Mouse (Mus musculus) liver, adult (tissue): ENCODE data around the gene Plekho1.

Source experiments
- GATA4 ChIP-seq: IDR thresholded peaks from 2 replicates; pipeline ENCODE4 v1.6.1; 2014; ENCODE audit warnings: mild to moderate bottlenecking, low read length; ENCODE audit not compliant: insufficient replicate concordance

Plekho1 gene

DNA sequence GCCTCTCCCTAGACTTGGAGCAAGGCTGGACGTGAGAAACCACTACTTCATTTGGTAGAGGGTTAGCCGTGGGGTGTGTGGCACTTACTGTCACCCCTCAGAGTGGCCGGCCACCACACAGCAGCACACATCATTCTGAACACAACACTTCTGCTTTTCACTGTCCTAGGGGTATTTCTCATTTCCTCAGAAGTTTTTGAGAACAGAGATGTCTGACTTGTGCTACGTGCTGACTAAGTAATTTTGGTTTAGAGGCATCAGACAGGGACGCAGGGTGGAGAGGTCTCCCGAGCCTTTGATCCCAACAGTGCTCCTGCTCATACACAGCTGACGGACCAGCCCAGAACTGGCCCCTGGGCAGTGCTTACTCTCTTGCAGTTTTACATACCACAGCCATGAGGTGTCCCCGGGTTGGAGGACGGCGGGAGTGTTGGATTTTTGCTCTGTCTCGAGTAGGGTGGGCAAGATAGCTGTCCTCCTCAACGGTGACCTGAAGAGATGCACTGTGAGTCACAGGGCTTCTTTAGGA is 5.3 kb downstream of the Plekho1 start:
- no peak for TF ChIP-seq GATA4

DNA sequence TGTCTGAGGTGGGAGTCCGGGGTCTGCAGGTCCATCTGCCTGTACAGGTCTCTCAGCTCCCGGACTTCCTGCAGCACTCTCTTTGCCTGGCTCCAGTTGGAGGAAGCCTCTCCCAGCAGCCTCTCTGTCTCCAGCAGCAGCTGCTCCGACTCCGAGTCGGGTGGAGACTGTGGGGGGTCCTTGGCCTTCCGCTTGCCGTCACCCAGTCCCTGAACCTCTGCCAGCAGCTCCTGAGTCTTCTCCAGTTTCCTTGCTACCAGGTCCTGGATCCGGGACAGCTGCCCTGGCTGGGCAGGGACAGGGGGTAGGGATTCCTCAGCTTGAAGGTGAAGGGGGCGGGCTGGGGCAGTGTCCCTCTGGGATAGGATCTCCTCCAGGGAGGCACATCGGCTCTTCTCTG is 6.8 kb downstream of the Plekho1 start:
- TF ChIP-seq GATA4 = no peak

DNA sequence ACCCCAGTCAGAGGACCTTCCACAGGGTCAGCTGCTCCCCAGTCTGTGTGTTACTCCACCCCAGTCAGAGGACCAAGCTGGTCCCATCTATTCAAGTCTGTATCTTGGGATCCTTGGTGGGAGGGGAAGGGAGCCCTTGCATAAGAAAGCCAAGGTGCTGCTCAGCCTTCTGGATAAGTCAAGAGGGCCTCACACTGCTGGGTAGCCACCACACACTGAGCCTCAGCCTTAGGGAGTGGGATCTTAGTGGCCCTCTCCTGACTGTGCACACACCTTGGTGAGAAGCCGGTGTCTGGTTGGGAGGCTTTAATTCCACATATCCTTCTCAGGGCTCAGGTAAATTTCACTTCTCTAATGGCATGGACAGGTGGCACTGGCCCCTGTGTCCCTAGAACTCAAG is 7.7 kb downstream of the Plekho1 start:
- TF ChIP-seq GATA4 = no peak

DNA sequence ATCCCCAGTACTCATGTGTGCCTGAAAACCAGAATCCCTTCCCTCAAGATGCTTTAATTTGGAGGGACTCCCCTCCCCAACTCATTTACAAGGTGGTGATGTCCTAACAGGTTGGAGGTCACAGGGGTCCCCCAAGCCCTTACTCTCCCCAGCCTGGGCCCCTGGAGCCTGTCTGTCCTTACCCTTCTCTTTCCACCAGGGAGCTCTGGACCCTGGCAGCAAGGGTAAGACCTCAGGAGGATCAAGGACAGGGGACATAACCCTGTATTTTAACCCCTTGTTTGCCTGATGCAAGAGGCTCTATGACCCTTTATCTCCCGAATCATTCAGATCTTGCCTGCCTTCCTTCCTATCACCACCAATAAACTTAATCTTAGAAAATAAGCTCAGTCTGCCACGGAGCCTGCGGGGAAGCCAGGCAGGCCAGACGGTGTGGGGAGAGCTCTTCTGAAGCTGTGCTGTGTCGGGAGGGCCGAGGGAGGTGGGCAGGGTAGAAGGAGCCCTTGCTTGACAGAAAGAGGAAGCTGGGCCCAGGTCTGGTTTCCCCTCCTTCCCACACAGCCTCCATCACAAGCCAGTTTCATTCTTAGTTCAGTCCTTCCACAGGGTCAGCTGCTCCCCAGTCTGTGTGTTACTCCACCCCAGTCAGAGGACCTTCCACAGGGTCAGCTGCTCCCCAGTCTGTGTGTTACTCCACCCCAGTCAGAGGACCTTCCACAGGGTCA is 8.3 kb downstream of the Plekho1 start:
- TF ChIP-seq GATA4 = no peak

DNA sequence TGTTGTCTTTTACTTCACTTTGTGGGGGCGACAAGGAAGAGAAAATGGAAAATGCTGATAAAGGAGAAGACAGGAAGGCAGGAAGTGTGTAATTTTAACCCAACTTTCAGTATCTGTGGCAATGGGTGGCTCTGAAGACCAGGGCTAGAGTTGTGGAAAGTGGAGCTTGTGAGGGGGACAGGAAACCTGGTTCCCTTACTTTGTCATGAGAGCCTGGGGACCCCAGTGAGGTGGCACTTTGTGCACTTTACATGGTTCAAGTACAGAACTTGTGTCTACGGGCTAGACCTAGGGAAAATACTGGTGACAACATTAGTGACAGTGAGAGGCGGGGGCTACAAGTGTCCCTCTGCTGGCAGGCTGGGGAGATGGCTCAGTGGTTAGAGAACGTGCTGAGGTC is 8.8 kb downstream of the Plekho1 start:
- TF ChIP-seq GATA4 = no peak

DNA sequence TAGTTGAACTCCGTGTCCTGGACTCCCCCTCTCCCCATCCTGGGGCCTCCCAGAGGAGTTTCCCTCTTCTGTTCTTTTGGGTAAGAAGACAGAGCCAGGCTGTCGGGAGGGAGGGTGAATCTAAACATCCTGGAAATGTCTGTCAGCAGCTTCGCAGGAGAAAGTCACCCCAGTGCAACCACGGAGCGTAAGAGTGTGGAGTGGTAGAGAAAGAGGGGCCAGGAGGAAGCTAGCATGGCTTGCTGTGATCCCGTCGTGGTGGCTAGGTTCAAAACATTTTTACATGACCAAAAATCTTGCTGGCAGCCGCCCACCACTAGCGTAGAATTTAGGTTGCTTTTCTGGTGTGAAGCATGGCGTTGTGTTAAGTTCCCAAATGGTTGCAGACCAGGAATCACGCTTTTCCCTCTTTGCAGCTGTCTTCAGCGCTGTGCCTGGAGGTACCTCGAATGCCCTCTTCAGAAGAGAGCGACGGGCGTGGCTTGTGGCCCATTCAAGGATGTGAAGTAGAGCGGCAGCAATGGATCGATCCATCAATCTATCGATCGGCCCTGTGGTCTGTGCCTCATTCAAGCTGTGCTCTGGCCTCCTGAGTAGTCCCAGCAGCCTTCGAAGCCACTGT is 9.7 kb downstream of the Plekho1 start:
- TF ChIP-seq GATA4 = no peak

DNA sequence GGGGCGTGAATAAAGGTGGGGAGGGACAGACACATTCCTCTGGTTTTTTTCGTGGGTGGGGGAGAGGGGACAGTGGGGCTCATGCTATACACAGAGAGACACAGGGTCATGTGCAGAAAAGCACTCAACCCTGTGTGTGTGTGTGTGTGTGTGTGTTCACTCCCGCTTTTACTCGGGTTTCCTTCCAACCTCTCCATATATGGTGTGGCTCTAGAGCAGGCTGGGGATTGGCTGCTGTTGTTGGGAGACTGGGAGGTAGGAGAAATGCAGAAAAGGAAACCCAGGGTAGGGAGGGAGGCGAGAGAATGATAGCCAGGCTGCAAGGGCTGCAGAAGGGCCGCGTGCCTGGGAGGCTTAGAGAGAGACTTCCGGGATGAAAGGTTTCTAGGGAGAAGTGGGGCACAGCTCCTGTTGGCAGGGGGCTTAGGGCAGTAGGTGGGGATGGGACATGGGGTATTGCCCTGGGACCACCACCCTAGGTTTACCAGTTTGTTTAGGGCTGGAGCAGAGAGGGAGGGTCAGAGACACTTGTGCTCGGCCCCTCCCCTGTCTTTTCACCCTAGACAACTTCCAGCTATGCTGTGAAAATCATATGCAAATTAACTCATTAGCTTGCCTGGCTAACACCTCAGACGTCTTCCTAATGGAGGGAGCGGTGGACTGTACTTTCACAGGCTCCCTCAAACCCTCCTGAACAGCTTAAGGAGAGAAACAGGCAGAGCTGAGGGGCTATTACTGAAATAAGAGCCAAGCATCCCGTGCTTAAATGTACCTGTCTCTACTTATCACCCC is 10.4 kb downstream of the Plekho1 start:
- no peak for TF ChIP-seq GATA4

DNA sequence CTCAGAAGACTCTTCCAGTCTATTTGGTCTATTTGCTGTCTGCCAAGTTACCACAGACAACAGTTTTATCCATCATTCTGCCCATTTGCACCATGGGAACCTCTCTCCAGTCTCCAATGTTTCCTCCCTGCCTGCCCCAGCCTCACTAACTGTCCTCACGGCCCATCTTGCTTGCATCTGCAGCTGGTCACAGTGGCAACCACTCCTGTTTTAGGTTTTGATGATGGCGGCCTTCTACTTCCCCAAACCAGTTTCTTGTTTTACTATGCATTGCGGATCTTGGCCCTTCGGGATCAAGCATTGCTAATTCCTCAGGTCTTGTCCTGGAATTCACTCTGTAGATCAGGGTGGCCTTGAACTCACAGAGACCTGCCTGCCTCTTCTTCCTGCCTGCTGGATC is 13.7 kb downstream of the Plekho1 start:
- TF ChIP-seq GATA4 = no peak

DNA sequence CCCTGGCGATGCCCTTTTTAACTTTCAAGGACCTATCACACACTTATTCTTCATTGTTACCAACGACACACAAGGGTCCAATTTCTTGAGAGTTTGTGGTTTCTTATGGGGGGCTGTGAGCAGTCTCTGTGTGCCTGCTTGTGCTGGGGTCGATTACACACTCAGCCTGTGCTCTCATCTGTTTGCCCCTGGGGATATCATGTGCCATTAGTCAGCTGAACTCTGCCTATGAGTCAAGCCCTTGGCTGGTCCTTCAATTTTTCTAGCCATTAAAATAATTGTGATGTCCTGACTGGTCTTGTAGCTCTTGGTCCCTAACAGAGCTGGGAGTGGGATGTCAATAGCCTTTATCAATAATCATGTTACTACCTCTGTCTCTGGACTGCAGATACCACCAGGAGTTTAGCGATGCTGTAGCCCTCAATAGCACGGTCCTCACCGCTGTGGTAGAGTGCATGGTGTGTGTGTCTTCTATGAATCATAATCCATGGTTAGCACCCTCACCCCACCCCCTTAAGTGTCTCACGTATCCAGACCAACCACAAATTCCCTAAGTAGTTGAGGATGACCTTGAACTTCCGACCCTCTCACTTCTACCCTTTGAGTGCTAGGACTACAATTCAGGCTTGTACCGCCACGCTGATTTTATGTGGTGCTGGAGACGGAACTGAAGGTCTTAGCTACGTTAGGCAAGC is 15.4 kb downstream of the Plekho1 start:
- no peak for TF ChIP-seq GATA4

DNA sequence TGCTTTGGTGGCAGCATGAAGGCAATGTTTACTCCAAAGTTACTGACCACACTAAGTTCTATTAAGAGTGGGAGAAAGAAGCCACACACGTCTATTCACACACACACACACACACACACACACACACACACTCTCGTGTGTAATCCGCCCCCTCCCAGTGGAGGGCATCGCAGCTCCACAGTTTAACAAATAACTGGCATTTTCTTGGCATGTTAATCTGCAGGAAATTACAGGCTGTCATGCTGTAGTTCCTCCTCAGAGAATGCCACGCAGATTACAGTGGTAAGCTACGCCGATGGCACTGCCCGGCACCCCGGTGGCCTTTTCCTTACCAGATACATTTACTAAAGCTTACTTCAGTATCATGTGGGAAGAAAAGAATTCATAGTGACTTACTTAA is 17.5 kb downstream of the Plekho1 start:
- TF ChIP-seq GATA4 = no peak

DNA sequence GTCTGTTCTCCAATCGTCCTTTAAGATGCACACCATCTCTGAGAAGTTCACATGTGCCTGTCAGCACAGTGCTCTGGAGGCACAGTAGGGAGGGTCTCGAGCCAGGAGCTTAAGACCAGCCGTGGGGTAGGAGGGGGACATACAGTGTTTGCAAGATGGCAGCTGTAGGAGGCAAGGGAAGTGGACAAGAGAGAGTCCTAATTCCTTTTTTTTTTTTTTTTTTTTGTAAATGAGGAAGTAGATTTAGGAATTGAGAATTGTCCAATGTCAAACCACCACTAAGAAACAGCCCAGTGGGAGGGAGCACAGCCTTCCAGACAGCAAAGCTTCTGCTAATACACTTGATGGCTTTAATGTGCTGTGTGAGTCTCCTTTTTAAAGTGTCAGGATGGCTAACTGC is 18.7 kb downstream of the Plekho1 start:
- TF ChIP-seq GATA4 = no peak

DNA sequence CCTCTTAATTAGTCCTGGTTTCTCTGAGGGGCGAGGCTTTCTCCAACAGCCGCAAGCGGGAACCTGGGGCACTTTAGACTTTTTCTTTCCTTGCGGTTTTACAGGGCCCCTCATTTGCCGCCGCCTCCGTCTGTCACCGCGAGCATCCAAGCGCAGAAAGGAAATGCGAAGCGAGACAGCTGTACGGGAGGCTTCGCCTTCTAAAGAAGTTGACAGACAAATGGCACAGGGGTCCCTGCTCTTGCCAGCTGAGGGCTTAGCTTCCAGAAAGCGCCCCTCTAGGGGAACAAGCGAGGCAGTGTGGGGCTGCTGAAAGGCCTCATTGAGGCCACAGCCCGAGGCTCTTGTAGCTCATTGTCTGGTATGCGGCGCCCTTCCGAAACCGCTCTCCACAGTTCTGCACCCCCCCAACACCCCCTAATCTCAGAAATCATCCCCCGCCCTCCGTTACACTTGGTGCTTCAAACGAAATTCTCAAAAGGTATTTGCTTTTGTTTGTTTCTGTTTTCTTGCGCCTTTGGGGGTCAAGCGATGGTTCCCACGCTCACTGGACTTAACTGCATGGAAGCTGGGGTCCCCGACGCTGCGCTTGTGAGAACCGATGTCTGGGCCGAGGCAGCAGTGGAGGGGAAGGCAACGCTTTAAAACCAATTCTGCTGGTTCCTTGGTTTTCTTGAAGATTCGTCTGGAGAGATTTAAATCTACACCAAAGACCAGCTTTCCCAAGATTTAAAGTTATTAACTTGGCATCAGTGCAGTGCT is 22.7 kb downstream of the Plekho1 start:
- no peak for TF ChIP-seq GATA4

DNA sequence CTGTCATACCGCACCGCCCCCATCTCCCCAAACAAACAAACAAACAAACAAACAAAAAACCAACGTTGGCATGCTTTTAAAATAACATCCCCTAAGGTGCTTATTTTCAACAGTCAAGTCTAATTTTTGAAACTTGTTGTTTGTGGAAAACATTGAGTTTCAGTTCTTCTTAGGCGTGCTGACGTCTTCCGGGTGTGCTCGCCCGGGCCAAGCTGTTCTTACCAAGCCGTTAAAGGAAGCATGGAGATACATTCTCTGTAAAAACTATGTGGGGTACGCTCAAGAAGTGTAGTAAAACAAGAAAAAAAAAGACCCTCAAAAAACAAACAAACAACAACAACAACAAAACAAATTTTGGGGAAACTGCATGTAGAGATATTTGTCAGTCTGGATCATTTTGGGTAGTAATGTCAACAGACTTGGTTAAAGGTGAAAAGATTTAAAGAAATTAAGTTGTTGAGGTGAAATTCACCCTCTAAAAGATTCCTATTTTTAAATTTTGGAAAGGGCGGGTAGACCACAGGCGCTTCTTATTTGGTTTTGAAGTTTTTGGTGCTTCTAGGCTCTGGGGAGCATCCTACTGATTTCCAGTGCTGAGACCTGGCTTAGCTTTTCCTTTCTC is 23.4 kb downstream of the Plekho1 start:
- no peak for TF ChIP-seq GATA4

DNA sequence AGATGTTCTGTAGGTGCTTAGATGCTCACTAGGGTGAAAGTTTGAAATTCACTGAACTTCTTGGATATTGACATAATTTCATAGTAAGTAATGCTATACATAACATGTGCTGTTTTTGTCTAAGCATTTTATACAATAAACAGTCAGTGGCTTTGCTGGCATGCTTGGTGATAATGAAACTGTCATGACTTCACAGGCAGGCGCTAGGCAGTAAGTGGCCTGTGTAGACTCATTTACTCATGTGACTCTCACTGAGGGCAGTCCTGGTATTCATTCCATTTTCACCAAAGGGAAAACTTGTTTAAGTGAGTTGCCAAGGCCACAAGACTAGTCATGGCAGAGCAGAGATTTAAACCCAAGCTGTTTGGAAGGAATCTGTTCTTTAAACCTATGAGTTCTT is 26.5 kb downstream of the Plekho1 start:
- TF ChIP-seq GATA4 = no peak
